Mouse (Mus musculus) left cerebral cortex, postnatal 36 days (tissue): ENCODE data around the gene Cysltr2. TPM values are rescaled to one million over a fixed set of nuclear protein-coding genes. Genes with fewer than 3 reads are reported as not detected.

Source experiments
- DNase-seq, 2 experiments: peaks; one replicate each; pipeline ENCODE4 v3.0.0; 2021 to 2022; ENCODE audit warnings: low spot score in 2 of 2, mixed read lengths in 1 of 2
- intact Hi-C: fragments of 180-260 bp; cut with DNase I; formaldehyde crosslinking; loops from one replicate; pipeline ENCODE4 v1.15.1; 2025
- total RNA-seq, 2 experiments: library from RNA; stranded (reverse); gene quantifications; 2 replicates each; pipeline ENCODE4 v1.2.3; 2021

Cysltr2 gene
- 1 to 10 TPM in 1 of 2 experiments, under 1 TPM in 1; 0.57 to 1.5 TPM for total RNA-seq

- no peak for DNase-seq
- intact Hi-C loops: no loop called here
Observed at GRCm38 (mm10) chr14:73048937-73049336, at the start of gene Cysltr2. Gene Cysltr2 (minus strand): TSS chr14:73049114.

GRCm38 (mm10) chr14:73094802-73095550 lies 46.1 kb upstream of the Cysltr2 start:
- no peak for DNase-seq
- intact Hi-C loops: loop anchor here (5.0 to 10.0 kb wide), 2 partner anchors 520 to 718 kb away; no protein-coding TSS in a partner anchor

GRCm38 (mm10) chr14:73092871-73093270 lies 44.0 kb upstream of the Cysltr2 start:
- intact Hi-C loops: loop anchor here (10.0 kb wide), 1 partner anchor 518 kb away; no protein-coding TSS in a partner anchor
- DNase-seq: no peak

- intact Hi-C loops: no loop called here
Observed at GRCm38 (mm10) chr14:73088224-73088623, 39.3 kb upstream of the Cysltr2 start.

GRCm38 (mm10) chr14:73087746-73088145 lies 38.8 kb upstream of the Cysltr2 start:
- no peak for DNase-seq
- intact Hi-C loops: no loop called here

More at GRCm38 (mm10) chr14:73088224-73088623, 39.3 kb upstream of the Cysltr2 start:
- DNase-seq: no peak

- intact Hi-C loops: no loop called here
- no peak for DNase-seq
Observed at GRCm38 (mm10) chr14:73087247-73087646, 38.3 kb upstream of the Cysltr2 start.

GRCm38 (mm10) chr14:73086425-73086824 lies 37.5 kb upstream of the Cysltr2 start:
- no peak for DNase-seq
- intact Hi-C loops: no loop called here

- intact Hi-C loops: no loop called here
- DNase-seq: no peak
Observed at GRCm38 (mm10) chr14:73083563-73083962, 34.6 kb upstream of the Cysltr2 start.

GRCm38 (mm10) chr14:73064460-73064859 lies 15.5 kb upstream of the Cysltr2 start:
- DNase-seq: no peak
- intact Hi-C loops: no loop called here

GRCm38 (mm10) chr14:73058755-73059154 lies 9.8 kb upstream of the Cysltr2 start:
- intact Hi-C loops: no loop called here
- no peak for DNase-seq

GRCm38 (mm10) chr14:73057764-73058163 lies 8.8 kb upstream of the Cysltr2 start:
- DNase-seq: no peak
- intact Hi-C loops: no loop called here

GRCm38 (mm10) chr14:73056813-73057212 lies 7.9 kb upstream of the Cysltr2 start:
- DNase-seq: no peak
- intact Hi-C loops: no loop called here

- intact Hi-C loops: no loop called here
- DNase-seq: no peak
Observed at GRCm38 (mm10) chr14:73045199-73045928, 3.5 kb downstream of the Cysltr2 start.

GRCm38 (mm10) chr14:73041689-73042088 lies 7.2 kb downstream of the Cysltr2 start:
- intact Hi-C loops: no loop called here
- DNase-seq: no peak

- intact Hi-C loops: no loop called here
- DNase-seq: no peak
Observed at GRCm38 (mm10) chr14:73033290-73033689, 15.6 kb downstream of the Cysltr2 start.

- intact Hi-C loops: no loop called here
- no peak for DNase-seq
Observed at GRCm38 (mm10) chr14:73031218-73031617, 17.7 kb downstream of the Cysltr2 start.

- intact Hi-C loops: no loop called here
- DNase-seq: no peak
Observed at GRCm38 (mm10) chr14:73017272-73017671, 31.6 kb downstream of the Cysltr2 start.

GRCm38 (mm10) chr14:73015386-73015785 lies 33.5 kb downstream of the Cysltr2 start:
- no peak for DNase-seq
- intact Hi-C loops: no loop called here

GRCm38 (mm10) chr14:73013723-73014544 lies 35.0 kb downstream of the Cysltr2 start:
- no peak for DNase-seq
- intact Hi-C loops: no loop called here

- no peak for DNase-seq
- intact Hi-C loops: loop anchor here (10.0 kb wide), 1 partner anchor 427 kb away; no protein-coding TSS in a partner anchor
Observed at GRCm38 (mm10) chr14:73001814-73002213, 47.1 kb downstream of the Cysltr2 start.
